Mouse (Mus musculus): ENCODE measurements at regions not wholly inside any gene's neighbourhood (a gene's known extent, or its start where the extent isn't known, plus 50 kb on each side); places are given as distances from the start of the nearest gene placed in this dataset.

DNA sequence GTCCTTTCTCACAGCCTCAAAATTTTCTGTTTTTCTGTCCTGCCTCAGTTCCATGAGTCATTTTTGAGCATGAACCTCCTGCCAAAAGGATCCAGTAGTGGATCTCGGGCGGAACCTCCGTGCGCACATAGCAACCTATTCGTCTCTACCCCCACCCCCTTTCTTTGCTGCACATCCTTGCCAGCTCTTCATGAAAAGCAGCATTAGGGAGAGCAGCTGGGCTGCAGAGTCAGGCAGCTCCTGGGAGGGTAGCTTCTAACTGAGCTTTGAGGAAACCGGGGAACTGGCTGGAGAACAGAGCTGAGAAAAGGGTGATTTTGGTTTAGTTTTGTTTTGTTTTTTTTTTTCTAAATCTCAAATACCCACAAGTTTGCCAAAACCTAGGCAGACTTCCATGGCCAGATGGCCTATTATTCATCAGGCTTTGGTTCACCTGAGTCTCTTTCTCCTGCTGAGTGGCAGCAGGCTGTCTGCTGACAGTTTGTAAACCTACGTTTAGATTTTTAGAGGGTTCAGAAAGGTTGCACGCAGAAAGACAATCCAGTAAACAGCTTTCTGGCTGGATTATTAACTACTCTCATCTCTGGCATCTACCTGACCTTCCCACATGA is 74.5 kb upstream of the Tmem164 start:
- TF ChIP-seq CTCF (IDR thresholded peaks at IDR 0.05; ENCODE audit: control insufficient read depth, insufficient read depth, insufficient read length) (no peak), MAX (IDR thresholded peaks at IDR 0.05) (no peak), FOSL1 (IDR thresholded peaks at IDR 0.05; ENCODE audit: insufficient read depth, low read length, poor library complexity, severe bottlenecking) (no peak), CEBPB (IDR thresholded peaks at IDR 0.05; ENCODE audit: low read depth) (no peak)
